Mouse (Mus musculus) liver, embryonic 14.5 days (tissue): ENCODE data around the gene Gpr162. TPM values are rescaled to one million over a fixed set of nuclear protein-coding genes. Genes with fewer than 3 reads are reported as not detected.
A peak's percentile ranks its signal among the peaks of the same experiment; 100 is the strongest.

Experiments used
- ATAC-seq: fragments of 200-750 bp; cut with Nextera tagmentation; 2 replicates; pipeline ENCODE4 v1.8.0; 2017; ENCODE audit warnings: moderate number of reproducible peaks, mild to moderate bottlenecking, moderate library complexity; ENCODE audit not compliant: insufficient read depth
- DNase-seq, 3 experiments: peaks; one replicate each; pipeline ENCODE4 v3.0.0-alpha.2; 2012 to 2013; ENCODE audit warnings: low read depth in 3 of 3, low spot score in 3 of 3
- H3K27ac ChIP-seq: fragments of 300-500 bp; sonication (generic); 2 replicates; pipeline ENCODE4 v1.5.1; 2014; ENCODE audit warnings: moderate library complexity, mild to moderate bottlenecking, control low read depth, inconsistent platforms
- H3K27me3 ChIP-seq: fragments of 300-500 bp; sonication (generic); 2 replicates; pipeline ENCODE4 v1.6.1; 2014; ENCODE audit warnings: mild to moderate bottlenecking, low read length, moderate library complexity; ENCODE audit not compliant: control insufficient read depth, insufficient read depth
- H3K36me3 ChIP-seq: fragments of 300-500 bp; sonication (generic); replicated peaks from 2 replicates; pipeline ENCODE4 v1.6.1; 2014; ENCODE audit warnings: low read depth; ENCODE audit not compliant: control insufficient read depth, insufficient read depth
- H3K4me1 ChIP-seq, 2 experiments: fragments of 200-500 bp in 1 of 2; fragments of 300-500 bp in 1 of 2; sonication (generic) in 1 of 2; replicated peaks; 2 replicates each; pipeline ENCODE4 v1.6.1; 2012 to 2014; ENCODE audit warnings: antibody characterized with exemption in 1 of 2, inconsistent platforms in 1 of 2, low read length in 1 of 2; ENCODE audit not compliant: control insufficient read depth in 2 of 2, insufficient read depth in 2 of 2
- H3K4me2 ChIP-seq: fragments of 300-500 bp; sonication (generic); 2 replicates; pipeline ENCODE4 v1.6.1; 2014; ENCODE audit warnings: low read depth, mild to moderate bottlenecking, control low read depth, moderate library complexity
- H3K4me3 ChIP-seq, 2 experiments: fragments of 200-500 bp in 1 of 2; fragments of 300-500 bp in 1 of 2; sonication (generic) in 1 of 2; 2 replicates each; pipeline ENCODE4 v1.5.1; 2012 to 2014; ENCODE audit warnings: low read depth in 2 of 2, low read length in 2 of 2, mild to moderate bottlenecking in 2 of 2, control low read depth in 1 of 2, inconsistent platforms in 1 of 2, moderate library complexity in 1 of 2; ENCODE audit not compliant: insufficient read depth in 1 of 2
- H3K9ac ChIP-seq: fragments of 300-500 bp; sonication (generic); replicated peaks from 2 replicates; pipeline ENCODE4 v1.6.1; 2014; ENCODE audit warnings: mild to moderate bottlenecking, control low read depth, moderate library complexity
- H3K9me3 ChIP-seq: fragments of 300-500 bp; sonication (generic); 2 replicates; pipeline ENCODE4 v1.6.1; 2016; ENCODE audit warnings: low read length, mixed read lengths; ENCODE audit not compliant: control insufficient read depth
- CTCF ChIP-seq: IDR thresholded peaks from 2 replicates; pipeline ENCODE4 v1.5.1; 2016; ENCODE audit warnings: antibody characterized with exemption, low read depth, control low read depth
- EP300 ChIP-seq: IDR thresholded peaks from 2 replicates; pipeline ENCODE4 v1.6.1; 2016; ENCODE audit warnings: antibody characterized with exemption, low read depth
- WGBS: fragments of 180-500 bp; shearing (Covaris S2); extraction: QIAGEN DNeasy Blood & Tissue Kit; methylation state at CpG from one replicate; pipeline ENCODE4 v1.1.7; 2014; ENCODE audit not compliant: insufficient replicate concordance; 5-methylcytosine and 5-hydroxymethylcytosine counted together
- polyA plus RNA-seq, 2 experiments: library from polyadenylated mRNA; depleted of rRNA in 1 of 2; stranded (reverse) in 1 of 2; unstranded in 1 of 2; fragments of >200 nt; fragmentation: Nextera tagmentation in 1 of 2; extraction: Ambion mirVana in 1 of 2; gene quantifications; 2 replicates each; pipeline versions ENCODE4 v1.2.1 to v1.2.3; 2012 to 2014

Gpr162 gene
- 0.03 and 0.18 TPM in 2 replicates for polyA plus RNA-seq (2012; rRNA removed)
- not detected in 2 replicates for polyA plus RNA-seq (2014; fragmentation: Nextera tagmentation; extraction: Ambion mirVana)

DNA sequence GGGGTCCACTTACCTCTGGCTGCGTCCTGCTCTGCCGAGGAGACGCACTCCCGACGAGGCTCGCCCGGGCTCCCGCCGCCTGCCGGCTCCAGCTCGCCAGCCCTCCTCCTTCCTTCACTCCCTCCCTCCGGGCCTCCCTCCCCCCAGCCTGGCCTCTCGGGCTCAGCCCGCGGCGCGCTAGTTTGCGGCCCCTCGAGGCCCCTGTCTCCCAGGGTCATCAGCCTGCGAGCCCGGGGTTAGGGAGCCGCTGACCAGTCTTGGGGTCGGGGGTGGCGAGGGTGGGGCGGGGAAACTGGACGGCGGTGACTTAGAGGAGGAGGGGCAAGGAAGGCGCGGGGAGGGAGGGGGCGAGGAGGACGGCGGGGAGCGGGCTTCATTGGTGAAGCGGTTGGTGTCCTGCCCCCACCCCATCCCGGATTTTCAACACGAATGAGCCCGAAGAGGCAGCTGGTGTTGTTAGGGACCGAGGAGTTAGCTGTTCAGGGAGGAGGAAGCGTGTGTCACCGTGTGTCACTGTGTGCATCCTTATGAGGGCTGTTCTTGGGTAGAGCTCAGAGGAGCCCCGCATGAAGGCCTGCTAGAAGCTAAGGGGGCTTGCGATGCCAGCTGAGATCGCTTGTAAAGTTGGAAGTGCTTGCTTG, at the start of gene Gpr162:
Gpr162 (minus strand) TSS at position 326 of the 641 bp plus-strand sequence.
- Histone ChIP-seq H3K27me3 (peaks cover 43% of the 10 kb centered on the region), H3K36me3 (no peaks in the 10 kb centered on the region), H3K27ac (no peak within 1 kb of the TSS), H3K4me2 (peak within 1 kb of the TSS; percentile 60), H3K4me3 (peak within 1 kb of the TSS; percentile 22 to 39; a peak in 3 of 4 replicates), H3K4me1 (no peaks in the 10 kb centered on the region), H3K9me3 (no peaks in the 10 kb centered on the region), H3K9ac (no peak within 1 kb of the TSS)
- 2% methylated on average over 42 of the region's 43 CpGs for WGBS
- DNase-seq (no peak), ATAC-seq (no peak)
- TF ChIP-seq EP300: no peak
- TF ChIP-seq CTCF: no peak

DNA sequence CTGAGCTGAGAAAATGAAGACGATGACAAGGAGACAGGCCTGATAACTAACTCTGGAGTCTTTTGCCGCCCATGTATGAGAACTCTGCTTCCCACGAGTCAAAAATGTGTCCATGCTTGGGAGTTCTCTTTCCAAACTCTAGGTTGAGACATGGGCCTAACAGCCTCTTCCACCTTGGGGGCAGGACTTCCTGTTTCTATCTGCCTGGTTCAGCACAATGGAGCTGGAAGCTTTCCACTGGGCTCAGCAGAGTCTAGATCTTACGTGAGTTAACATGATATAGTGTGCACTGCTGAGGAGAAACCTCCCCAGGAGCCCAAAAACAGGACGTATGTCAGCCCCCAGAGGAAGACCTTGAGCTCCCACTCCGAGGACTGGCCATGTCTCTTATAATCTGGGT, 49.4 kb upstream of the Gpr162 start:
- peaks cover 58% of the 10 kb centered on the region for H3K27me3 ChIP-seq
- no peak for DNase-seq

DNA sequence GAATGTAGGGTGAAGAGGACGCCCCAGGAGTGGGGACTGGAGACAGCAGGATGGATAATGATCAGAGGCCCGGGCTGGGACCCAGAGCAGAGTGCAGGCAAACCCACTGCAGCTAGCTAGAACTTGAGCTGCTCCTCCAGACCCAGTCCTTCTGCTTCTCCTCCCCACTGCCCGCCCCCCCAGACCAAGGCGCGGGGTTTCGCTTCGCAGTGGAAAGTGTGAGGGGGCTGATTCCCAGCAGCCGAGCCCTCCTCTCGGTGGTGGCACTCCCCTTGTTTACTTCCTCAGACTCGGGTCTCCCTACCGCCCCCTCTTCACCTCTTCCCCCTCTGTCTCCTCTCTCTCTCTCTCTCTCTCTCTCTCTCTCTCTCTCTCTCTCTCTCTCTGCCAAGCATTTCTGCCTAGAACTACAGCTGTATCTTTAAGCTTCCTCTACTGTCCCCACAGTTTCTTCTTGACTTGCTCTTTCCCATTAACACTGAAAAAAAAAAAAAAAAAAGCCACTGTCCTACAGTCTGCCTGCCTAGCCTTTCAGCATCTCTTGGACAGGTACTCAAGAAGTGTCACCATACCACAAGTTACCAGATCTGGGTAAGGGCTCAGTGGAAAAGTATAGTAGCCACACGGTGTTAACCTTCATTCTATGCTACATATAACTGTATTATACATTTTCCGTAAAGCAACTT, 47.9 kb upstream of the Gpr162 start, which contains the start of gene Lag3:
Lag3 (minus strand) TSS at position 173 of the 686 bp plus-strand sequence.
- WGBS: 18% methylated on average over 13 of the region's 13 CpGs

More for the DNA sequence above, 49.4 kb upstream of the Gpr162 start:
- no peaks in the 10 kb centered on the region for H3K36me3 ChIP-seq
- no peak for TF ChIP-seq CTCF
- WGBS: 28% methylated on average over 6 of the region's 6 CpGs
- H3K9me3 ChIP-seq: no peaks in the 10 kb centered on the region
- no peak overlapping the region for H3K4me3 ChIP-seq
- no peak overlapping the region for H3K9ac ChIP-seq
- no peaks in the 10 kb centered on the region for H3K4me1 ChIP-seq
- ATAC-seq: no peak
- no peak overlapping the region for H3K4me2 ChIP-seq
- H3K27ac ChIP-seq: no peak overlapping the region

DNA sequence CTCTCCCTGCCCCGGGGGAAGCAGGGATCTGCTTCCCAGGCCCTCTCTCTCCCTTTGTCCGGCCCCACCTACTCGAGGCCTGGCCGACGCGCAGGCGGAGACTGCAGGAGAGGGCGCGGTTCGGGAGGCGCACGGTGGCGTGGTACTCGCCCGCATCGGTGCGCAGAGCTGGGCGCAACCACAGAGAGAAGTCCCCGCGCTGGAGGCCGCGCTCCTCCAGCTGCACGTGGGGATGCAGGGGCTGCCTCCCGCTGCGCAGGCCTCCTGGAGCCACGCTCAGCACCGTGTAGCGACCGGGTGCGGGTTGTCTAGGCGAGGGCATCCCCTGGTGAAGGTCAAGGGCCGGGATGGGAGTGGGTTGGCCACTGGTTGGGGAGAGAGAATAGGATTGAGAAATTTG, 46.2 kb upstream of the Gpr162 start:
- TF ChIP-seq EP300: no peak
- no peak for TF ChIP-seq CTCF
- Histone ChIP-seq H3K4me3 (no peak overlapping the region), H3K9me3 (no peaks in the 10 kb centered on the region), H3K36me3 (no peaks in the 10 kb centered on the region), H3K27me3 (peaks cover 27% of the 10 kb centered on the region), H3K4me1 (no peaks in the 10 kb centered on the region), H3K9ac (no peak overlapping the region), H3K4me2 (no peak overlapping the region), H3K27ac (no peak overlapping the region)
- no peak for DNase-seq
- 7% methylated on average over 32 of the region's 32 CpGs for WGBS
- no peak for ATAC-seq

More for the DNA sequence above, 47.9 kb upstream of the Gpr162 start, which contains the start of gene Lag3:
- no peak for ATAC-seq
- H3K4me3 ChIP-seq: no peak within 1 kb of the TSS
- peaks cover 43% of the 10 kb centered on the region for H3K27me3 ChIP-seq
- no peak for DNase-seq
- H3K27ac ChIP-seq: no peak within 1 kb of the TSS
- TF ChIP-seq EP300 (no peak), CTCF (no peak)
- H3K4me1 ChIP-seq: no peaks in the 10 kb centered on the region
- no peaks in the 10 kb centered on the region for H3K9me3 ChIP-seq
- H3K4me2 ChIP-seq: no peak within 1 kb of the TSS
- H3K36me3 ChIP-seq: no peaks in the 10 kb centered on the region
- H3K9ac ChIP-seq: no peak within 1 kb of the TSS

GRCm38 (mm10) chr6:124907767-124908166, 44.0 kb upstream of the Gpr162 start:
- TF ChIP-seq EP300 (no peak), CTCF (no peak)

More at GRCm38 (mm10) chr6:124907767-124908166, 44.0 kb upstream of the Gpr162 start:
- WGBS: 45% methylated on average over 1 of the region's 1 CpGs
- no peak for ATAC-seq
- Histone ChIP-seq H3K27me3 (peaks cover 19% of the 10 kb centered on the region), H3K9me3 (no peaks in the 10 kb centered on the region), H3K4me1 (peaks cover 0 to 5% of the 10 kb centered on the region in 2 experiments; a peak in 2 of 4 replicates), H3K27ac (no peak overlapping the region), H3K36me3 (no peaks in the 10 kb centered on the region), H3K4me3 (no peak overlapping the region), H3K4me2 (no peak overlapping the region), H3K9ac (no peak overlapping the region)
- no peak for DNase-seq
